Mouse (Mus musculus): Measurements from ENCODE around the gene Urah. TPM values are rescaled to one million over a fixed set of nuclear protein-coding genes. Genes with fewer than 3 reads are reported as not detected.

Gene Urah
- polyA plus RNA-seq, 1 experiment from 2014 or later = 2.1 TPM

DNA sequence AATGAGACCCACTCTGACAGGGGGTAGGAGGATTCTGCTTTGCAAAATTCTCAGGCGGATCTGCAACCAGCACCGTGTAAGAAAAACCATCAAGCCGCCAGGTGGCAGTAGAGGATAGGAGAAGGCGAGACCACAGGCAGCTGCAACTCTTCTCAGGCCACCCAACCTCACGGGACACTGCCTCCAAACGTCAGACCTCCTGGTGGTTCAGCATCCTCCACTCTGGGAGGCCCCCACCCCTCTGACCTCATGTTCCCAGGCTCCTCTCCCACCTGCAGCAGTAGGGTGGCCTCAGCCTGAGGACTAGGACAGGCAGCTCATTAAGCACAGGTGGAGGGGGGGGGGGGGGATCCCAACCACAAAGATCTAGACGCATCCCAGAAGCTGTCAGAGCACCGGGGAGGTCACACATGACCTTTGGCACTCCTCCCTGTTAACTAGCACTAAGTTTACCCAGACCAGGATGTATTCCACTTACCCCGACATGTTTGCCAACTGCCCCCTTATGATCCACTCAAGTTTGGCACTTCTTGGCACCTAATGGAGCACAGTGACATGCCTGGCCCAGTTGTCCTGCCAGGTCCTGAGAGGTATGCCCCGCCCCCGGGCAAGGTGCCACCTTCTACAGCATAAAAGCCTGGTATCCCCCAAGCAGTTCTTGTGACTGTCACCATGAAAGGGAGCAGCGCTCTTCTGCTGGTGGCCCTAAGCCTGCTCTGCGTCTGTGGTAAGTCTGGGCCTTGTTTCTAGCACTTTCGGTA lies 10.3 kb downstream of the Urah start, which contains the start of gene Scgb1c1:
Gene Scgb1c1 (plus strand): TSS at position 643 of the 761 bp plus-strand sequence.
- Histone ChIP-seq H3K4me1 (no peaks in the 10 kb centered on the region; the same call in 1 of the 2 replicates), H3K4me3 (no peak within 1 kb of the TSS), H3K36me3 (no peaks in the 10 kb centered on the region), H3K27ac (no peak within 1 kb of the TSS), H3K4me2 (replicated peaks) (no peak within 1 kb of the TSS), H3K9me3 (no peaks in the 10 kb centered on the region), H3K27me3 (peaks cover 27% of the 10 kb centered on the region), H3K9ac (no peak within 1 kb of the TSS)
- 31% methylated on average over 14 of the region's 14 CpGs for WGBS
- peak; percentile 66 for ATAC-seq (ENCODE audit: insufficient number of reproducible peaks, insufficient read depth, low FRiP score, low TSS enrichment)

DNA sequence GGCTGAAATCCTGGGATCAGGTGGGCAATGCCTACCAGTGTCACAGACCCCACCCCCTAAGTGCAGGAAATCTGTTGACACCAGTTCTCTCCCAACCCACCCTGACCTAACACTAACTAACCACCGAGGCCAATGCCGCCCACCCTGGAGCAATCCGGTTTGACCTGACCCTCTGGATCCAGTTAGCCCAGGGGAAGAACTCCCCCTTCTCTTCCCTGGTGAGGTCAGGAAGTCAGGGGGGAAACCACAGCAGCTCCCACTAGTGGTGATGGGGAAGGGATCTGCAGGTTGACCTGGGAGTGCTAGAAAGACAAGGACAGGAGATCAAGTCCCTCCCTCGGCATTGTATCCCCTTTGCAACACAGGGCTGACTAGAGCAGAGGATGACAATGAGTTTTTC lies 10.9 kb downstream of the Urah start:
- Histone ChIP-seq H3K9me3 (no peaks in the 10 kb centered on the region), H3K27me3 (peaks cover 26% of the 10 kb centered on the region), H3K4me3 (no peak overlapping the region), H3K9ac (no peak overlapping the region), H3K4me2 (replicated peaks) (no peak overlapping the region), H3K27ac (no peak overlapping the region), H3K4me1 (no peaks in the 10 kb centered on the region; the same call in 1 of the 2 replicates), H3K36me3 (no peaks in the 10 kb centered on the region)
- WGBS = 29% methylated on average over 4 of the region's 4 CpGs
- no peak for ATAC-seq (ENCODE audit: insufficient number of reproducible peaks, insufficient read depth, low FRiP score, low TSS enrichment)

DNA sequence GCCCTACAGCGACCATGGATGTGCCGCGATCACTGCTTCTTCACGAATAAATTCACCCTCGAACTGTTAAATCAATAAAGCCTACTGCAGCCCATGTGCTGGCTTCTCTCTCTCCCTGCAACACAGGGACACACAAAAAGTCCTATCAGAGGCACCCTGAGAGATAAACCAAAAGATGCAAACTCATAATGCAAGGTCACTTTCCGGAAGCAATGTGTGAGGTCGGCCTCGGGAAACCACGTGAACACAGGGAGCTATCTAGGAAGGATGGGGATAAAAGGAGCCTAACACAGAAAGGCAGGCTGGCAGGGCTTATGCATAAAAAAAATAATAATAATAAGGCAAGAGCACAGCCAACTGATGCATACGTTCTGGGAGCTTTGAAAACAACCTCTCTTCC lies 11.9 kb downstream of the Urah start:
- 85% methylated on average over 10 of the region's 10 CpGs for WGBS
- no peaks in the 10 kb centered on the region for H3K9me3 ChIP-seq
- H3K4me2 ChIP-seq (replicated peaks) = no peak overlapping the region
- no peaks in the 10 kb centered on the region for H3K4me1 ChIP-seq
- peaks cover 16% of the 10 kb centered on the region for H3K27me3 ChIP-seq
- no peak overlapping the region for H3K4me3 ChIP-seq
- H3K9ac ChIP-seq = no peak overlapping the region
- no peak overlapping the region for H3K27ac ChIP-seq
- H3K36me3 ChIP-seq = peaks cover 4% of the 10 kb centered on the region
- no peak for ATAC-seq (ENCODE audit: insufficient number of reproducible peaks, insufficient read depth, low FRiP score, low TSS enrichment)

DNA sequence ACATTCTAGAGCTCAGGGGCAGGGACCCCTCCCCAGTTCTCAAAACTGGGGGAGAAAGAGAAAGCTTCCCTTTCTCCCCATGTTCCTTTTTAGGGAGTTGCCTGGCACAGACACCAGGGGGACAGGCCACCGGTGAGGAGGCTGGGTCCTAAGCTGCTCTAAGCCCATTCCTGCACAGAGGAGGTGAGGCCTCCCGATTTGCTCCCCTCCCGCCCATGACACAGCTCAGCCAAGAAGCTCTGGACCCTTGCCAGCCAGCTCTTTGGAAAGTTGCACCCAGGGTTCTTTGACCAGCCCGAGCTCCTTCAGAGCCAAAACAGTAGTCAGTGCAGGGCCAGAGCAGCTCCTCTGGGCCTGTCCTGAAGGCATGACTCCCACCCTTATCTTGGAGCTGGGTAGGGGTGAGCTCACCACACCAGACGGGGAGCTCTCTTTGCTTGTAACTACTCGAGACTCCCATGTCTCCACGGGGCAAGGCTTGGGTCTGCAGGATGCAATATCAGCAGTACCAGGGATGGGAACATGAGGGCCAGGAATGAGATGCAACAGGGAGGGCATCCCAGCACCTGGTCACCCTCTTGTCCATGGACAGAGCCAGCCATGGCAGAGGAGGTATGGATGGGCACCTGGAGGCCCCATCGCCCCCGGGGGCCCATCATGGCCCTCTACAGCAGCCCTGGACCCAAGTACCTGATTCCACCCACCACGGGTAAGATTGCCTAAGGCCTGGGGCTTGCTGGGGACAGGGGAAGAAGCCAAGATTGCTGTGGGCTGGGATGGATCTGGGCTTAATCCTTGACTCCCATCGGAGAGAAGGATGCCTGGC lies 13.2 kb downstream of the Urah start, which contains the start of gene Odf3:
Gene Odf3 (plus strand): TSS at position 51 of the 826 bp plus-strand sequence.
- no peak for ATAC-seq (ENCODE audit: insufficient number of reproducible peaks, insufficient read depth, low FRiP score, low TSS enrichment)
- Histone ChIP-seq H3K27ac (no peak within 1 kb of the TSS), H3K36me3 (peaks cover 17% of the 10 kb centered on the region), H3K4me3 (no peak within 1 kb of the TSS), H3K27me3 (peaks cover 5% of the 10 kb centered on the region), H3K9ac (no peak within 1 kb of the TSS), H3K4me2 (replicated peaks) (no peak within 1 kb of the TSS), H3K9me3 (no peaks in the 10 kb centered on the region), H3K4me1 (no peaks in the 10 kb centered on the region)
- WGBS = 75% methylated on average over 11 of the region's 11 CpGs

DNA sequence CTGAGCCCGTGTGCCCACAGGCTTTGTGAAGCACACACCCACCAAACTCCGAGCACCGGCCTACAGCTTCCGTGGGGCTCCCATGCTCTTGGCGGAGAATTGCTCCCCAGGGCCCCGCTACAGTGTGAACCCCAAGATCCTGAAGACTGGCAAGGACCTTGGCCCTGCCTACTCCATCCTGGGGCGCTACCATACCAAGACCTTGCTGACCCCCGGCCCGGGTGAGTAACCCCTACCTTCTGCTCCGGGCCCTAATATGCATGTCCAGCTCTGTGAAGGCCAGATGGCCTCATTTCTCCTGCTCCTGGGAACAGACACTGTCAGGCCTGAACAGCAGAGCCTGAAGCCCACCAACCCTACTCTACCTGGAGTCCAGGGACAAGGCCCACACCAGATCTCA lies 13.8 kb downstream of the Urah start:
- Histone ChIP-seq H3K9me3 (no peaks in the 10 kb centered on the region), H3K9ac (no peak overlapping the region), H3K4me3 (no peak overlapping the region), H3K36me3 (peaks cover 23% of the 10 kb centered on the region), H3K27me3 (peaks cover 2% of the 10 kb centered on the region; the same call in 1 of the 2 replicates), H3K4me2 (replicated peaks) (no peak overlapping the region), H3K4me1 (no peaks in the 10 kb centered on the region), H3K27ac (no peak overlapping the region)
- 87% methylated on average over 10 of the region's 10 CpGs for WGBS
- ATAC-seq (ENCODE audit: insufficient number of reproducible peaks, insufficient read depth, low FRiP score, low TSS enrichment) = no peak

DNA sequence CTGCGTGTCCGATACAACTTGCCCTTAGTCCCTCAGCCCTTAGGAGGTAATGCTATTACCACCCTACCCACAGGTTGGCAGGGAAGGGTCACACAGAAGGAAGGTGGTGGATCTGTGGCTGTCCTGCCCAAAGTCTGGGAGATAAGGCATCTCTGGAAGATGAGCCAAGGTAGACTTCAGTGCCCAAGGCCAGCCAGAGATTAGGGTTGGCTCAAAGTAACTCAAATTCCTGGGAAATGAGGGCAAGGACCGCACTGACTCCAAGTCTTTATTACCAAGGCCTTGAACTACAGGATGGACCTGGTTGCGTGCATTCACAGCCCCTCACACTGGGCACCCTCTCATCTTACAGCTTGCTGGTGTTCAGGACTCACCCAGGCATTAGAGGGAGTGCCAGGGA lies 17.1 kb downstream of the Urah start:
- no peak overlapping the region for H3K27ac ChIP-seq
- no peaks in the 10 kb centered on the region for H3K9me3 ChIP-seq
- no peak overlapping the region for H3K4me3 ChIP-seq
- no peak for ATAC-seq (ENCODE audit: insufficient number of reproducible peaks, insufficient read depth, low FRiP score, low TSS enrichment)
- H3K27me3 ChIP-seq = no peaks in the 10 kb centered on the region
- no peak overlapping the region for H3K4me2 ChIP-seq (replicated peaks)
- WGBS = 96% methylated on average over 4 of the region's 4 CpGs
- H3K9ac ChIP-seq = no peak overlapping the region
- H3K4me1 ChIP-seq = peaks cover 7% of the 10 kb centered on the region
- peaks cover 34% of the 10 kb centered on the region for H3K36me3 ChIP-seq

DNA sequence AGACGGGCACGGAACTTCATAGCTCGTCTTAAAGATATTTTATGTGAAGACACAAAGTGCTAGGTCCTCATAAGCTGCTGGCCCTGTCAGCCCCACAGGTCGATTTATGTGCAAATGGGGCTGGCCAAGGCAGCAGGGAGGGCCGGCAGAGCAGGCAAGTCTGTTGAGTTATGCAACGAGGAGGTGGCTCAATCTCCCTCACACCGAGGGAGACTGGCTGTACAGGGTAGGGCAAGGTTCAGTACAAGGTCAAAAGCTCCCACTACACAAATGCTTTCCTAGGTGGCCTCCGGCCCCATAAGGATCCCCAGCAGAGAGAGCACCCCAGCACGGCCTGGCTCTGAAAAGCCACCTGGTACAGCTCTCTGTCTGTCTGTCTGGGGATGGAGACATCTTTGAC lies 18.6 kb downstream of the Urah start:
- no peaks in the 10 kb centered on the region for H3K9me3 ChIP-seq
- no peaks in the 10 kb centered on the region for H3K27me3 ChIP-seq
- no peak overlapping the region for H3K4me3 ChIP-seq
- no peak overlapping the region for H3K9ac ChIP-seq
- H3K27ac ChIP-seq = no peak overlapping the region
- WGBS = 87% methylated on average over 9 of the region's 9 CpGs
- H3K36me3 ChIP-seq = peaks cover 34% of the 10 kb centered on the region
- no peak for ATAC-seq (ENCODE audit: insufficient number of reproducible peaks, insufficient read depth, low FRiP score, low TSS enrichment)
- H3K4me1 ChIP-seq = peaks cover 14% of the 10 kb centered on the region
- no peak overlapping the region for H3K4me2 ChIP-seq (replicated peaks)

DNA sequence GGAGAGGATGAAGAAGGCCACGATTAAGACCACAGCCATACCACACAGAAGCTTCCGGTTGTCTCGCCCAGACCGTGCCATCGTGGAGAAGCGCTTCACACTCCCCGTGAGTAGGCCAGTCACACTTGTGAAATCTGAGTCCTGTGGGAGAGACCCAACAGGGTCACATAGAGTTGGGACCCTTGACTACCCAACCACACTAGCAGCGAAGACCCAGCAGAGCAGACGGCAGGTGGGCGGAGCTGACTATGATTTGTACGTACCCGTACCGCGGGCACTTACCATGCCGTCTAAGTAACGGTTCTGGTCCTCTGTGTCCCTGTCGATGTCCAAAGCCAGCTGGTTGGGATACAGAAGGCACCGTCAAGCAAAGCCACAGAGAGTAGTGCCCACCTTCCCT lies 19.7 kb downstream of the Urah start:
- Histone ChIP-seq H3K9ac (no peak overlapping the region), H3K27me3 (no peaks in the 10 kb centered on the region), H3K4me1 (peaks cover 21% of the 10 kb centered on the region), H3K27ac (no peak overlapping the region), H3K4me3 (no peak overlapping the region), H3K4me2 (replicated peaks) (no peak overlapping the region), H3K36me3 (peaks cover 43% of the 10 kb centered on the region), H3K9me3 (no peaks in the 10 kb centered on the region)
- no peak for ATAC-seq (ENCODE audit: insufficient number of reproducible peaks, insufficient read depth, low FRiP score, low TSS enrichment)
- 95% methylated on average over 18 of the region's 18 CpGs for WGBS

DNA sequence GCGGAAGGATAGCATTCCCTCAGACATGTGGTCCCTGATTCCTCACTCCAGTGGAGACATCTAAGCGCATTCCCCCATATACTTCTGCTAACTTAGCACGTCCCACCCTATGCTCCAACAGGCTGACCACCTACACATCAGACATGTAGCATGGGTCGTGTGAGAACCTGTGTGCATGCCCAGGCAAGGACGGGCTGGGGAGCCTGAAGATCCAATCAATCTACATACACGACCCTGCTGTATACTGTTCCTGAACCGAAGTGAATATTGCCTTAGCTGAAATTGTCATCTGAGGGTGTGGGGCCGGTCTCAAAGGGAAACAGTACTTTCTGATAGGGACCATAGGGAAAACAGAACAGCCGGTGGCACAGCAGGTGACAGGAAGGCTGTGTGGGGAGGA lies 20.4 kb downstream of the Urah start:
- 79% methylated on average over 9 of the region's 9 CpGs for WGBS
- H3K36me3 ChIP-seq = peaks cover 49% of the 10 kb centered on the region
- ATAC-seq (ENCODE audit: insufficient number of reproducible peaks, insufficient read depth, low FRiP score, low TSS enrichment) = no peak
- H3K27ac ChIP-seq = no peak overlapping the region
- peak overlapping the region; percentile 99 for H3K4me2 ChIP-seq (replicated peaks)
- H3K27me3 ChIP-seq = no peaks in the 10 kb centered on the region
- peak overlapping the region; percentile 89 for H3K9ac ChIP-seq
- H3K4me1 ChIP-seq = peaks cover 21% of the 10 kb centered on the region
- peak overlapping the region; percentile 75 for H3K4me3 ChIP-seq
- no peaks in the 10 kb centered on the region for H3K9me3 ChIP-seq

DNA sequence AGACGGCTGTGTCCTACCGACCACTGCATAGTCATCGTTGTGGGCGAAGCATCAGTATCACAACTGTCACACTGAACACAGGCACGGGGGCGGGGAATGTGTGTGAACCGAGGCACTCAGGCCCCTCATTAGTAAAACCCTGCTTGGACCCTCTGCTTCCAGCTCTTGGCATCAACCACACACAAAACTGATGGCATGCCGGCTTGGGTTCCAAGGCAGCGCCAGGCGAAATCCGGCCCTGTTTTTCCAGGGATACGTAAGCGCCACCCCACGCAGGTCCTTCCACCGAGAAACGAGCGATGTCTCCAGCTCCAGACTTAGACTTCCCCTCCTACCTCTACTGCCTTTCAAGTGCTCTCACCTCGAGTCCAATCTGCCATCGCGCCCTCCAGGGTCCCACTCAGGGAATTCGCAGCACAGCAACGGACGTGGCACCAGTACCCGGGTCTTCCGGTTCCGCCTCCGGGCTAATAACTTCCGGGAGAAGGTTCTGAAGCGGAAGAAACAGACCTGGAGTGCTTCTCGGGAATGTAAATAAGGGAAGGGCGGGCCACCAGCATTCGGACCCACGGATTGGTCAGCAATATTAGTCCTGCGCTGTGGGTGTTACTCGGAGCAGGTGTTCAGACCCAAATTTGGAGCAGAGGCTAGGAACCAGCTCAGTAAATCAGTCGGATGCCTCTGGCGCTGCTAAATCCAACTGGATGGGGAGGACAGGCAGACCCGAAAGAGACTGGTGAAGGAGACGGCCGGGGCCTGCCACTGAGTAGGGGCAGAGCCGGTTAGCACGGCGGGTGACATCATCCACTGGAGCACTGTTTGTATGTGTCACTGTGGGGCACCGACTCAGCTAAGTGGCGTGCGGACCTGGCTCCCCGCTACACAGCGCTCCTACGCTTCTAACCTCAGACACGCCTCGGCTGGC lies 21.3 kb downstream of the Urah start, which contains the start of gene Gm45785:
Gene Gm45785 (minus strand): TSS at position 472 of the 925 bp plus-strand sequence.
- no peaks in the 10 kb centered on the region for H3K27me3 ChIP-seq
- peak; percentile 61; the same call in 1 of the 2 replicates for ATAC-seq (ENCODE audit: insufficient number of reproducible peaks, insufficient read depth, low FRiP score, low TSS enrichment)
- H3K27ac ChIP-seq = peak within 1 kb of the TSS; percentile 87
- no peaks in the 10 kb centered on the region for H3K9me3 ChIP-seq
- H3K4me3 ChIP-seq = peak within 1 kb of the TSS; percentile 75
- H3K4me1 ChIP-seq = peaks cover 21% of the 10 kb centered on the region
- 1% methylated on average over 51 of the region's 51 CpGs for WGBS
- H3K36me3 ChIP-seq = peaks cover 55% of the 10 kb centered on the region
- peak within 1 kb of the TSS; percentile 89 for H3K9ac ChIP-seq
- peak within 1 kb of the TSS; percentile 99 for H3K4me2 ChIP-seq (replicated peaks)

Measured in embryonic facial prominence, embryonic 12.5 days (tissue).